Mouse (Mus musculus): ENCODE measurements around the gene Rad54l.

- TF ChIP-seq CTCF (IDR thresholded peaks at IDR 0.05; ENCODE audit: extremely low read depth, insufficient read depth, insufficient read length, insufficient replicate concordance) (no peak), POLR2A (IDR thresholded peaks at IDR 0.05; ENCODE audit: low read depth, low read length) (no peak)
These were observed at the start of gene Rad54l, which contains the start of gene Pomgnt1 for GRCm38 (mm10) chr4:116123602-116124519.
